Mouse (Mus musculus): ENCODE data around the gene Hook2.
A peak's percentile ranks its signal among the peaks of the same experiment; 100 is the strongest.

GRCm38 (mm10) chr8:85026670-85027515, 36.5 kb downstream of the Hook2 start, which contains the start of gene Trir:
- TF ChIP-seq TBP (conservative IDR thresholded peaks at IDR 0.05; ENCODE audit: low read depth, low read length) (peak; percentile 91), POLR2A (IDR thresholded peaks at IDR 0.05; ENCODE audit: low read depth, low read length) (peak; percentile 97), CTCF (conservative IDR thresholded peaks at IDR 0.05 in 1 of 2, IDR thresholded peaks at IDR 0.05 in 1 of 2; ENCODE audit: low read depth in 2 of 2, low read length in 2 of 2) (no peak)
